Mouse (Mus musculus) small intestine, adult 2 months (tissue): ENCODE measurements around the gene Mgll. TPM values are rescaled to one million over a fixed set of nuclear protein-coding genes. Genes with fewer than 3 reads are reported as not detected.

Experiments
- H3K27ac ChIP-seq: fragments of 200-500 bp; 2 replicates; pipeline ENCODE4 v1.5.1; 2012; ENCODE audit warnings: low read depth, low read length, control low read depth, inconsistent platforms; ENCODE audit not compliant: insufficient read depth
- H3K27me3 ChIP-seq: fragments of 200-500 bp; 2 replicates; pipeline ENCODE4 v1.6.1; 2012; ENCODE audit warnings: mild to moderate bottlenecking, moderate library complexity, low read length, inconsistent platforms; ENCODE audit not compliant: control insufficient read depth, insufficient read depth
- H3K36me3 ChIP-seq: fragments of 200-500 bp; 2 replicates; pipeline ENCODE4 v1.6.1; 2012; ENCODE audit warnings: mild to moderate bottlenecking, low read length, control low read depth, inconsistent platforms; ENCODE audit not compliant: control insufficient read depth, insufficient read depth
- H3K4me1 ChIP-seq: fragments of 200-500 bp; 2 replicates; pipeline ENCODE4 v1.6.1; 2012; ENCODE audit warnings: low read length, inconsistent platforms, mixed read lengths; ENCODE audit not compliant: control insufficient read depth, insufficient read depth, insufficient read length
- H3K4me3 ChIP-seq: fragments of 200-500 bp; 2 replicates; pipeline ENCODE4 v1.5.1; 2012; ENCODE audit warnings: low read depth, mild to moderate bottlenecking, control low read depth, inconsistent platforms, low read length, moderate library complexity
- CTCF ChIP-seq: fragments of 200-500 bp; IDR thresholded peaks from 2 replicates; pipeline ENCODE4 v1.5.1; 2012; ENCODE audit warnings: low read depth, mild to moderate bottlenecking, control low read depth, inconsistent platforms, low read length, moderate library complexity, mixed read lengths; ENCODE audit not compliant: insufficient replicate concordance, insufficient read length; ENCODE audit errors: extremely low read depth
- POLR2A ChIP-seq: fragments of 200-500 bp; IDR thresholded peaks from 2 replicates; pipeline ENCODE4 v1.6.1; 2012; ENCODE audit warnings: low read depth, mild to moderate bottlenecking, control low read depth, inconsistent platforms, low read length, moderate library complexity
- WGBS: fragments of 180-500 bp; shearing (Covaris S2); methylation state at CpG from one replicate; pipeline ENCODE4 v1.1.7; 2018; 5-methylcytosine and 5-hydroxymethylcytosine counted together
- polyA plus RNA-seq: library from polyadenylated mRNA; depleted of rRNA; stranded (reverse); fragments of >200 nt; gene quantifications from 2 replicates; pipeline ENCODE4 v1.2.3, GENCODE M21; 2012

Gene Mgll
- polyA plus RNA-seq, 1 experiment, result 29.5 TPM

- WGBS, result 73% methylated on average over 6 of the region's 6 CpGs
- no peak for TF ChIP-seq POLR2A
- no peak for TF ChIP-seq CTCF
- no peaks in the 10 kb centered on the region for H3K36me3 ChIP-seq
- H3K4me3 ChIP-seq, result no peak overlapping the region
- H3K4me1 ChIP-seq, result 0 out of 2 replicates have a peak, but pooled peaks cover 3% of the 10 kb centered on the region
- H3K27ac ChIP-seq, result no peak overlapping the region
- H3K27me3 ChIP-seq, result no peaks in the 10 kb centered on the region
Measured at GRCm38 (mm10) chr6:88717143-88718032, 6.8 kb upstream of the Mgll start.

- no peak overlapping the region for H3K27ac ChIP-seq
- H3K4me1 ChIP-seq, result 0 out of 2 replicates have a peak, but pooled peaks cover 3% of the 10 kb centered on the region
- no peaks in the 10 kb centered on the region for H3K27me3 ChIP-seq
- WGBS, result 83% methylated on average over 7 of the region's 7 CpGs
- TF ChIP-seq CTCF (no peak), POLR2A (no peak)
- H3K4me3 ChIP-seq, result no peak overlapping the region
- H3K36me3 ChIP-seq, result no peaks in the 10 kb centered on the region
Measured at GRCm38 (mm10) chr6:88718033-88718725, 6.0 kb upstream of the Mgll start.

- no peak overlapping the region for H3K4me3 ChIP-seq
- no peaks in the 10 kb centered on the region for H3K36me3 ChIP-seq
- no peak overlapping the region for H3K27ac ChIP-seq
- H3K27me3 ChIP-seq, result peaks cover 4% of the 10 kb centered on the region; the same call in 1 of the 2 replicates
- TF ChIP-seq POLR2A (no peak), CTCF (no peak)
- peaks cover 9% of the 10 kb centered on the region; the same call in 1 of the 2 replicates for H3K4me1 ChIP-seq
- WGBS, result 50% methylated on average over 3 of the region's 3 CpGs
Measured at GRCm38 (mm10) chr6:88721059-88721458, 3.2 kb upstream of the Mgll start.

GRCm38 (mm10) chr6:88722906-88723305, 1.3 kb upstream of the Mgll start:
- TF ChIP-seq CTCF, result no peak
- no peak for TF ChIP-seq POLR2A
- Histone ChIP-seq H3K27me3 (peaks cover 4% of the 10 kb centered on the region; the same call in 1 of the 2 replicates), H3K4me1 (peaks cover 13% of the 10 kb centered on the region; the same call in 1 of the 2 replicates), H3K4me3 (no peak overlapping the region), H3K36me3 (no peaks in the 10 kb centered on the region), H3K27ac (no peak overlapping the region)
- 88% methylated on average over 2 of the region's 2 CpGs for WGBS

GRCm38 (mm10) chr6:88723806-88724312, 353 bp upstream of the Mgll start:
- Histone ChIP-seq H3K36me3 (no peaks in the 10 kb centered on the region), H3K4me1 (peaks cover 13% of the 10 kb centered on the region; the same call in 1 of the 2 replicates), H3K27ac (no peak overlapping the region), H3K27me3 (peaks cover 4% of the 10 kb centered on the region; the same call in 1 of the 2 replicates), H3K4me3 (peak overlapping the region; percentile 86)
- no peak for TF ChIP-seq CTCF
- no peak for TF ChIP-seq POLR2A
- WGBS, result 33% methylated on average over 14 of the region's 14 CpGs

GRCm38 (mm10) chr6:88725590-88725989, 1.4 kb downstream of the Mgll start:
- Histone ChIP-seq H3K27ac (0 out of 2 replicates have a peak overlapping the region, but pooled peaks have one; percentile 1), H3K4me3 (peak overlapping the region; percentile 19), H3K27me3 (peaks cover 4% of the 10 kb centered on the region; the same call in 1 of the 2 replicates), H3K36me3 (no peaks in the 10 kb centered on the region), H3K4me1 (peaks cover 13% of the 10 kb centered on the region; the same call in 1 of the 2 replicates)
- TF ChIP-seq POLR2A (no peak), CTCF (no peak)
- 56% methylated on average over 7 of the region's 7 CpGs for WGBS
